16 mouse cellular contexts compared by ENCODE assay signal in genomic region chr16:28809089-28809488, GRCm38 (mm10). TPM values are rescaled to one million over a fixed set of nuclear protein-coding genes. Genes with fewer than 3 reads are reported as not detected.
"Had no signal": no experiment of that assay in that cellular context is flagged by ENCODE, and none has a peak within 500 bp of the region (broad histone marks: within the 10 kb centered on the region; RNA-seq: fewer than 3 reads in every experiment).

No protein-coding gene starts in this region.

- H3K4me2 ChIP-seq: liver, embryonic 13.5 days; midbrain, embryonic 13.5 days; neural tube, embryonic 13.5 days; stomach, embryonic 15.5 days had no signal

- DNase-seq: kidney, adult 11 months; kidney, adult 9 months; kidney, postnatal 14 days; left cerebral cortex, postnatal 4 days; liver; liver, embryonic 13.5 days; liver, postnatal 0 days; retina, postnatal 1 day; thymus, adult 2 months; thymus, postnatal 25 days had no signal

- ATAC-seq: liver, postnatal 0 days; midbrain, embryonic 13.5 days had no signal

- H3K27ac ChIP-seq: liver, embryonic 13.5 days; macrophage; midbrain, embryonic 13.5 days; neural tube, embryonic 13.5 days; stomach, embryonic 15.5 days had no signal

- H3K36me3 ChIP-seq: liver, embryonic 13.5 days; midbrain, embryonic 13.5 days; neural tube, embryonic 13.5 days; stomach, embryonic 15.5 days had no signal

- H3K9me3 ChIP-seq: stomach, embryonic 15.5 days had no signal

- H3K4me1 ChIP-seq: liver, embryonic 13.5 days; megakaryocyte, embryonic 14.5 days; midbrain, embryonic 13.5 days; neural tube, embryonic 13.5 days; stomach, embryonic 15.5 days had no signal

- H3K9ac ChIP-seq: liver, embryonic 13.5 days; liver, postnatal 0 days; midbrain, embryonic 13.5 days; neural tube, embryonic 13.5 days; stomach, embryonic 15.5 days had no signal

- H3K4me3 ChIP-seq: liver, embryonic 13.5 days; megakaryocyte, embryonic 14.5 days; midbrain, embryonic 13.5 days; neural tube, embryonic 13.5 days; stomach, embryonic 15.5 days had no signal

- H3K27me3 ChIP-seq: liver, embryonic 13.5 days; megakaryocyte, embryonic 14.5 days; midbrain, embryonic 13.5 days; neural tube, embryonic 13.5 days; stomach, embryonic 15.5 days had no signal

RNA-seq across cellular contexts. Expression of gene Fgf12, which starts 56.2 kb away (rescaled TPM):
- polyA plus RNA-seq: macrophage; spleen, adult 2 months had no signal
